Mouse (Mus musculus): ENCODE data around the gene Hdac4.

Gene Hdac4

DNA sequence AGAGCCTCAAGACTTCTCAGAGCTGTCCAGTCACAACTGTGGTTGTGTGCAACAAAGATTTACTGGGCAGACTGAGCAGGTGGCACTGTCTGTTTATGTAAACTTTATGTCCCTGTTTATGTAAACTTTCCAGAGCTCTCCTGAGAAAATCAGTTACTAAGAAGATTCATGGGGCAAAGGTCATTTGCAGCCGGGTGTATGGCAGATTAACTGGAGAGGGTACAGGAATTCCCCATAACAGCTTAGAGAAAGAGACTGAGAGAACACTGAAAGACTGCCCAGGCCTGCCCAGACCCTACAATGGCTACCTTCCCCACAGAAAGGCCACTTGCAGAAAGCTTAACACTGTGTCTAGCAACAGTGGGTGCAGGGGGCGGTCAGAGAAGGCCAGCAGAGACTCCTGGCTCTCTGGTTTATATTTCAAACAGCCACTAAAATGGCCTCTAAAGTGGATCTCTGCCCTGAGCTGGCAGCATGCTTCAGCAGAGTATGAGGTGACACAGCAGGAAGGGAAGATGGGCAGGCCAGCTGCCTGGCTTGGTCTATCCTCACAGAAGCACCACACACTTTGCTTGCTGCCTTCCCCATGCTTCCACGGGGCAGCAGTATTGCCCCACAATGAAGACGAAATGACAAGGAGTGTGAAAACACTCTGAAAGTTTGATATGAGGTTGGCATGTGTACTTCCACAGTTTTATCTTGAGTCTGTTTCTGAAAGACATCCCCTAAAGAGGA, 179.4 kb downstream of the Hdac4 start:
- no peak for DNase-seq

DNA sequence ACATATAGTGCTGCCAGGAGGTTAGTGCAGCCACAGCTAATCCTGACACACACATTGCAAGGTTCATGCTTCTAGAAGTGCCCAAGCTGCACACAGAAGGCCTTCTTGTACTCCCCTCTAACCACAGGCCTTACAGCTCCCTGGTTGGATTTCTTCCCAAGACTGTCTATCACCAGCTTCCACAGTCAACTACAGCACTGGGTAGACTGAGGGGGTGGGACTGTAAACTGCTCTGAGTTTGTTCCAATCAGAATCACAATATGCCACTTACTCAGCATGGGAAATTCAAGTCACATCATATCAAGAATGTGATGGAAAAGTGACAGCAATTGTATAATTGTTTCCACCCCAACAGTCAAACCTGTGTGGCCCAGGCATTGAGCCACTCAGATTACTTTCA, 180.2 kb downstream of the Hdac4 start:
- no peak for DNase-seq

DNA sequence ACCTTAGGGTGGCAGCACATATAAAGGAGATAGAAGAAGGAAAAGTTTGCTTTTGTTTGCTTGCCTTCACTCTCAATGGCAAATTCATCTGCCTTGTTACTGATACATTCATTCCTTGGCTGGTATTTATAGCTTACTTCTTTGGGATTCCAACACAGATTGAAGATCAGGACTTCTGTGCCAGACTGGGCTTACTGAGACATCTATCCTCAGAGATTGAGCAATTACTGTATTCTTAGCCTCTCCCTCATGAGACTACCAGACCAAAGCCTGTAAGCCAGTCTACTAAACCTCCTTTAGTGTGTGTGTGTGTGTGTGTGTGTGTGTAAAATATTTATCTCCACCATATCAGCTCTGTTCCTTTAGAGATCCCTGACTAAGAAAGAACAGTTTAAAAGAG, 181.0 kb downstream of the Hdac4 start:
- DNase-seq: no peak

DNA sequence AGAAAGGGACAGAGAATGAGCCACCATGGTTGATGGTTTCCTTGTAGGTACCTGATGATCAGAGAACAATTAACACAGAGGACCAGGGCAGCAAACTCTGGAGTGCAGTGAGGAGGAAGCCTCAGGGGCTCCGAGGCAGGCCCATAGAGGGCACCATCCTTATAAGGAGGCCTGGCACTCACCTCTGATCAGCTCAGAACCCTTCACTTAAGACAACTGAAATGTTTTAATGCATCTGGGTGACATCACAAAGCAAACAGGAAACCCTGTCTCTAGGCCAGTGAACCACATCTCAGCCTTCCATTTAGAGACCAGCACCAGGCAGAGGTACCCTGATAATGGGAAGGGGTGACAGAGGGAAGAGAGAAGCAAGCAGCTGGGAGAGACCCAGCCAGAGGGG, 188.8 kb downstream of the Hdac4 start:
- DNase-seq: no peak

DNA sequence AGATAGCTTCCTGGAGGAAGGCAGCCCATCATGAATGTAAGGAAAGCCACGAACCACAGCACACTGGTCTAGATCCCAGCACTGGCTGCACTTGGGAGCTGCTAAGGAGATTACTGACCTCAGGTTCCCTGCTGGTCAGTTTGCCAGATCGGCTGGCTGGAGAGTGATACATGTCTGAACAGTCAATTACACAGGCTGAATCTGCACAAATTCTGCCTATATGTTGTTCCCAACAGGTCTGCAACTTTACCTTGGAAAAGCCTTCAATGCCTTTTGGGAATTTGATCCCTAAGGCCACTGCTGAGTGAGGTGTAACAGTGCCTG, 189.9 kb downstream of the Hdac4 start:
- DNase-seq: no peak

GRCm38 (mm10) chr1:92004906-92005616, 190.4 kb downstream of the Hdac4 start:
- DNase-seq: no peak

GRCm38 (mm10) chr1:92004122-92004521, 191.4 kb downstream of the Hdac4 start:
- DNase-seq: no peak

GRCm38 (mm10) chr1:92000226-92000625, 195.3 kb downstream of the Hdac4 start:
- DNase-seq: no peak

GRCm38 (mm10) chr1:91993658-91994165, 201.8 kb downstream of the Hdac4 start:
- DNase-seq: no peak

DNA sequence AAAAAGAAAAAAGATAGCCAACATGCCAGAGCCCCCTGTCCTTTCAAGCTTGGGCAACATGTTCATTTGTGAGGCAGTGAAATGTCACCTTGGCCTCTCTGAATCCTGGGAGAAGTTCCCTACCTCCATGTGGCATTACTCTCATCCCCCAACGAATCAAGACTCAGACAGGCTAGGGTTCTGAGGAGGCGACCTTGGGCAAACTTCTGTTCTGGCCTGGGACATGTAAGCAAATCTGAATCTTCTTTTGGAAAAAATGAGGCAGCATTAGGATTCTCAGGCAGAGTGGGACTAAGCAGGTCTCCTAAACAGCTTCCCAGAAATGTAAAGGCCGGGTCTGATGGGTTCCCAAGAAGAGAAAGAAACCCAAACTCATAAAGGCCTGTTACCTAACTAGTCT, 202.8 kb downstream of the Hdac4 start:
- DNase-seq: no peak

DNA sequence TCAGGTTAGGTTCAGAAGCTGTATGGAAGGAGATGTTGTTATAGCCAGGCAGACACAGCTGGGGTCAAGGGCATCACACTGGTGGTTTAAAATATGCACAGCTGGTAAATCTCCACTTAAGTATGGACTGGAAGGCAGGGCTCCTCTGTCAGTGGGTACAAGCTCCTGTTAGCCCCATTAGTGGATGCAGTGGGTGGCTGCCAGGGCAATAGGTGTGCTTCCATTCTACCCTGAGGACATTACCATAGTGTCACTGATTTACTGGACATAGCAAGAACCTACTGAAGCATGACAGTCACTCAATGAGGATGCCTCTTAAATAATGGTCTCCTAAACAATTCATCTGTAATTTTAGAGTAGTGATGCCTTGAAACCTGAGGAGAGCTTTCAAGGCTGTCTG, 203.9 kb downstream of the Hdac4 start:
- DNase-seq: no peak

GRCm38 (mm10) chr1:91990852-91991251, 204.6 kb downstream of the Hdac4 start:
- no peak for DNase-seq

GRCm38 (mm10) chr1:91988866-91989265, 206.6 kb downstream of the Hdac4 start:
- DNase-seq: no peak

DNA sequence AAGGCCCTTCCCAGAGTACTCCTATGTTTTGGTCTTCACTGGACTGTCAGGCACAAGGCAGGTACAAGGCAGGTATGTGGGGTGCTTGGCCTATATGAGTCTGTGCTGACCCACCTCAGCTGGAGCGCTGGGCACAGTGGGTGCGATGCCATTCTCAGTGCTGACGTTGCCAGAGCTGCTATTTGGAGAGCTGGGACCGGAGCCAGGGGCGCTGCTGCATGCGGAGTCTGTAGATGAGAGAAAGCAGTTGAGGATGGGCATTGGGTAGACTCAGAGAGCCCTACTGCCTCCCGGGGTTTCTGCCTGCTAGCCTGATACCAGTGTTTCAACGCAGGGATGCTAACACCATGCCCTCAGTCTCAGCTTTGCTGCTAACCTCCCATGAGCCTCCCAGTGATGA, 208.1 kb downstream of the Hdac4 start:
- no peak for DNase-seq

- DNase-seq: no peak
Measured at GRCm38 (mm10) chr1:91985783-91986182, 209.7 kb downstream of the Hdac4 start.

DNA sequence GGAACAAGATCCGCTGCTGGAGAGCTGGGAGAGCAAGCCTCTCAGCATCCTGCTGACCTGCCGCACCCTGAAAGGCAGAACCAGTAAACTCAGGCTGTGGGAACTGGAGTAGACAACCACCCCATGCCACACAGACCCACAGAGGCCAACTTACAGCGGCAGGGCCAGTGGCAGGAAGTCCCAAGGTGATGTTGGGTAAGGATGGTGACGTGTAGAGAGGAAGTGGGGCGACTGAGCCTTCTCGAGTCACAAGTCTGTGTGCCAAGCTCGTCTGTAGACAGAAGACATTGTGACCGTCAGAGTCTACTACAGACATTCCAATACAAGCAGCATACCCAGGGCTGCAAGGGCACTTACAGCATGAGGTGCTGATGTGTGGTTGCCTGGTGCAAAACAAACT, 211.0 kb downstream of the Hdac4 start:
- DNase-seq: no peak

DNA sequence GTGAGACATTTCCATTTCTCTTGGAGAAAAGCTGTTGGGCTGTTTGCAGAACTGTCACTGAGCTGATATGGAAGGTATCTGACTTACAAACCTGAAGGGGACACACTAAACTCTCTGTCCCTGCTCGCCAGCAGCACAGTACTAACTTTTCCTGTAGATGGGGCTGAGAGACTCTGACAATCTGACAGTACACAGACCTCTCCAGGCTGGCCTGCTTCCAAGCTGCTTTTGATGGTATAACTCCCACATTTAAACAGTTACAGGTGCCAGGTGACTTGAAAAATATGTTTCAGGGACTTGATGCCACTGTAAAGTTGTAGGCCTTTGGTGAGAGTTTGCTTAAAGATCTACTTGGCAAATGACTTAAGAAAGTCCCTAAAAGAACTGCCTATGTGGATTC, 214.1 kb downstream of the Hdac4 start:
- DNase-seq: no peak

DNA sequence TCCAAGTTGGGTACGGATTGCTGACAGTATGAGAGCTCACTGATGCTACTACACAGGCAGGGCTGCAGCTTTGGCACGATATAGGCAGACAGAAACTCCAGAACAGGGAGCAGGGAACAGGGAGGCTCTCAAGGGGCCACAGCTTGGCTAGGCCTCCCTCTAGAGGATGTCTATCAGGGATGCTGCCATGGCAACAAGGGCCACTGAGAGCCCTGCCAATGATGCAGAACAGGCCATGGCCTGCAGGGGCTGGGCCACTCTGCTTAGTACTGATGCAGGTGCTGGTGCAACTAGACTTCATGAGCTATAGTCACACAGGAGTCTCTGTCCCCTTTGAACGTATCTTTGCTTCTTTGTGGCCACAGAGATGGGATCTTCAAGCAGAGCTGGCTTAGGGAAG, 217.1 kb downstream of the Hdac4 start:
- no peak for DNase-seq

GRCm38 (mm10) chr1:91968710-91969379, 226.7 kb downstream of the Hdac4 start:
- DNase-seq: peak; percentile 31 to 39

DNA sequence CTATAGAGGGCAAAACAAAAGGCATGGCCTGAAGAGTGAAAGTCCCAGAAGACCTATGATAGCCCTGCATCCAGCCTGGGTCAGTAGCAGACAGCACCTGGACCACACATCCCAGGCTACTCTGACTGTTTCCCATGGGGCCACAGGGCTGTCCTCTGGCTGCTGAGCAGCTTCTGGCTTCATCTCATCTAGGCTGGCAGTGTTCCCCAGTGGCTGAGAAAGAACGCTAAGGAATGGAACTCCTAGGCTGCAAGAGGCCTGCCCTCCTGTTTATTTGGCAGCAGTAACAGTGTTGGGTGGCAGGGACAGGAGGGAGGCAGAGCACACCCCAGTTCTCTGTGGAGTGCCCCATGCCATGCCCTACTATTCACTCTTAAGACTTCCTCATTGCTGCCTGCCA, 228.5 kb downstream of the Hdac4 start:
- no peak for DNase-seq

DNA sequence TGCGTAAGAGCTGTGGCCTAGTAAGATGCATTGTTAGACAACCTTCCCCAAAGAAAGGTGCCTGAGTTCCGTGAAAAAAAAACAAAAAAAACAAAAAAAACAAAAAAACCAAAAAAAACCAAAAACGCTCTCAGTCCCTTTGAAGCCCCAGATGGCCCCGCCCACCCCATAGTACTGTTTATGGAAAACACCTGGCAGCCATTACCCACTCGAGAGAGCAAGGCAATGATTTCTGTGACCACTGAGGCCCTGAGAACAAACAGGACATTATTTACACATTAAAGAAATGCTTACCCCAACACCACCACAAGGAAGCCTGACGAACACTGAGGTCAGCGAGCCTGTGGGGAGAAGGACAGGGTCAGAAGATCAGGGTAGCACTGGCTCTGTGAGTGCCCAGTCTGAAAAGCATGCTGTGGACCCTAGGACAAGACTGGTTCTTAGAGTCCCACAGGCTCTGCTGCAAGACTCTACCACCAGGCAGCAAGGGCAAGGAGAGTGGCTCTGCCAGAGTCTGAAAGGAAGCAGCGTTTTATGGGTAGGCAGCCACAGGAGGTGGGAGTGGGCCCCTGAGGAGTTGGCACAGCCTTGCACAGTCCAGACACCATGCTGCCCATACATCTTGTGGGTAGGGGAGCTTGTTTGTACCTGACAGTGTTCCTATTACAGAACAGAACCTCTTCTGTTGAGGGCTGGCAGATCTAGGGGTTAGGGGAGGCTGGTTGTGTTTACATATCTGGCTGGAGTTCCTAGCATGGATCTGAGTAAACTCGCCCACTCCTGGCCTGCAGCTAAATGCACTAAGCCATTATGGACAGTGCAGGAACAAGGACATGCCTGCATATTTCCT, 230.8 kb downstream of the Hdac4 start:
- no peak for DNase-seq

DNA sequence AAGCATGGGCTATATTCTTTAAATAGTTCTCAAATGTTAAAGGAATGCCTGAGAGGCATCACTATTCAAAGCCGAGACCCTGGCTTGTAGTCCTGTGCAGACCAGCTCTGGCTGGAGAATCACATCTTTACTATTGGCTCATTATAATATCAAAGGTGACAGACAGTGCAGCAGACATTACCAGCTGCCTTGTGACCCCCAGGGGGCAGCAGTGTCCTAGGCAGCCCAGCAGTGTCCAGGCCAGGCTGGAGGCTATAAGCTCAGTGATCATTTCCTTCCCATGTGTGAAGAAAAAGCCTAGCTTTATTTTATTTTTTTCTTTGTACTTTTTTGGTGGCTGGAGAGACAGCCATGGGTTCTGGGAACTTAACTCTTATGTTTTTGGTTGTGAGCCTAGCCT, 233.2 kb downstream of the Hdac4 start:
- DNase-seq: peak; percentile 61 to 62

DNA sequence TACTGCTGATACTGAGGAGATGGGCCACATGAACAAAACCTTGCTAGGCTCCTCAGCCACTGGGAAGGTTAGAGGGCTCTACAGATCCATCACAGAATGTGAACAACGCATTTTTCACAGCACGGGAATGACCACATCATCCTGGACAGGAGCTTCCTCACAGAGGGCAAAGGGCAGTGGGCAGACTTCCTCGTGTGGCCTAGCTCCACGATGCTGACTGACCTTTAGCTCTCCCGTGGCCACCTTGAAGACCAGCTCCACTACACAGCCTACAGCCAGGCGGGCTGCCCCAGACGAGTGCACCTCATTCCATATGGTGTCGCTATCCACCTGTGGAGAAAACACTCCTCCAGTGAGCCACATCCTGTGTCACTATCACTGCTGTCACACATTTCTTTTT, 234.3 kb downstream of the Hdac4 start:
- DNase-seq: no peak

All from thymus, postnatal 36 days (tissue).